Mouse (Mus musculus) testis, postnatal 14 days (tissue): ENCODE results near the gene Rasa3.
A peak's percentile ranks its signal among the peaks of the same experiment; 100 is the strongest.

Source experiments
- DNase-seq: peaks from one replicate; pipeline ENCODE4 v3.0.0; 2021; ENCODE audit warnings: low spot score

Gene Rasa3

GRCm38 (mm10) chr8:13550718-13551573 lies 126.5 kb downstream of the Rasa3 start:
- peak; percentile 82 for DNase-seq

- peak; percentile 72 for DNase-seq
Measured at GRCm38 (mm10) chr8:13548831-13549230, 128.6 kb downstream of the Rasa3 start.

DNA sequence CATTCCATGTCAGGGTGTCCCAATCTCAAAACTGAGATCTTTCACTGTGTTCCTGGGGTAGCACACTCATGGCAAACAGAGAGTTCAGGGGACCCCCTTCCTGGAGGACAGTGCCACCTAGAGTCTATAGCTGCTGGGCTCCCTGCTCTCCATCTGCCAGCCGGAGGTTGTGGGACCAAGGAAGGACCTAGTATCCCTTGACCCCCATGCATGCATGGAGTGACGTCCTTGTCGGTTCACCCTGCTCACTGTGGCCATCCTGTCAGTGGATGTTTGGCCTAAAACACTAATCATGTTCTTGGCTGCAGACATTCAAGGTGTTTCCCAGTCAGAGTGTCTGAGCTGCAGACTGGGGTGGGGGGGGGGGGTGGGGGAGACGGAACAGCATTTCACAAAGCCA lies 129.2 kb downstream of the Rasa3 start:
- no peak for DNase-seq

DNA sequence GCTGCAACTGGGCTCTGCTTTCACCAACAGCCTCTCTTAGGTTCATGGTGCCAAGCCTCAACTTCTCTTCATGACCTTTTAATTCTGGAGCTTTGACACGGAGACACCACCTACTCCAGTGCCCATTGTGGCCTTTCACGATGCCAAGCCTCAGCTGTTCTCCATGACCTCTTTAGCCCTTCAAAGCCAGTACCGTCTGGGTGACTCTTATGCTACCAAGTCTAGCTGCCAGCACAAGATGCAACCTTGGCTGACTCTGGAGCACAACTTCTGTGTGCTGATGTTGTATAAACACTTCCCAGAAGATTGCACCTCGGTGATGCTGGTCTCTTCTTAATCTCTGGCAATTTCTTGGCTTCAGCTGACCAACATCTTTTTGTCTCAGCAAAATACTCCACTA lies 131.0 kb downstream of the Rasa3 start:
- no peak for DNase-seq

GRCm38 (mm10) chr8:13541526-13541925 lies 135.9 kb downstream of the Rasa3 start:
- DNase-seq = no peak

GRCm38 (mm10) chr8:13540122-13540521 lies 137.3 kb downstream of the Rasa3 start:
- DNase-seq = no peak

DNA sequence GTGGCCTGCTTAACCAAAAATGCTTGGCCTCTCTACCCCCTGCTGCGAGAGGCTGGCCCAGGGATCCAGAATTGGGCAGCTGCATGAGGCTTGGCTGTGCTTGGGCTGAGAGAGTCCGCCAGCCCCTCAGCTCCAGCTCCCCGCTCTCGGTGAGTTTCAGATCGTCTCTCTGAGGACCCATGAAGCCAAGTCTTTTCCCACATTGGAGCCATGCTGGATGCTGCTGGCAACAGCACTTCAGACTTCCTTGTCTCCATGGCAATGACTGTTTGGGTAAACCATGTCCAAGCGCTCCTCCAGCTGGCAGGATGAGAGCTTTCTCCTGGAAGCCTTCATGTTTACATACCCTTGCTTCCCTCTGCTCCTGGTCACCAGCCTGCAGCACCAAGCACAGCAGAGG lies 138.6 kb downstream of the Rasa3 start:
- no peak for DNase-seq

DNA sequence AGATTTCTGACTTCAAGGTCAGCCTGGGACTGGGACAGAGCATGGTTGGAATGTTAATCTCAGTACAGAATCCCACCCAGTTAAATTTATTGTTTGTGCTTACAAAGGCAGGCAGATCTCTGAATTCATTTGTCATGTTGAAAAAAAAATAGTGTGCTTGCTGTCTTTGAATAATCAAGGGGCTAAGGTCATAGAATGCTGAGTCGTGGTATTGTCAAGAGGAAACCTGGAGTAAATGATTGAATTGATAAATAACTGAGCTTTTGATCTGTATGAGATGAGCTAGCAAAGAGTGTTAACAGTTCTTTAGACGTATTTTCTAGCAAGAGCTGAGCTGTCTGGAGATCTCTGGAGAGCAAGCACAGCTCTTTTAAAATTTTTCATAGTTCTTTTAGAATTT lies 140.3 kb downstream of the Rasa3 start:
- no peak for DNase-seq

GRCm38 (mm10) chr8:13533123-13533522 lies 144.3 kb downstream of the Rasa3 start:
- DNase-seq = no peak

- no peak for DNase-seq
Measured at GRCm38 (mm10) chr8:13531602-13532171, 145.7 kb downstream of the Rasa3 start.

GRCm38 (mm10) chr8:13530941-13531340 lies 146.5 kb downstream of the Rasa3 start:
- DNase-seq = peak; percentile 63

GRCm38 (mm10) chr8:13530401-13530800 lies 147.0 kb downstream of the Rasa3 start:
- DNase-seq = no peak

- DNase-seq = peak; percentile 69
Measured at GRCm38 (mm10) chr8:13529891-13530316, 147.5 kb downstream of the Rasa3 start.

DNA sequence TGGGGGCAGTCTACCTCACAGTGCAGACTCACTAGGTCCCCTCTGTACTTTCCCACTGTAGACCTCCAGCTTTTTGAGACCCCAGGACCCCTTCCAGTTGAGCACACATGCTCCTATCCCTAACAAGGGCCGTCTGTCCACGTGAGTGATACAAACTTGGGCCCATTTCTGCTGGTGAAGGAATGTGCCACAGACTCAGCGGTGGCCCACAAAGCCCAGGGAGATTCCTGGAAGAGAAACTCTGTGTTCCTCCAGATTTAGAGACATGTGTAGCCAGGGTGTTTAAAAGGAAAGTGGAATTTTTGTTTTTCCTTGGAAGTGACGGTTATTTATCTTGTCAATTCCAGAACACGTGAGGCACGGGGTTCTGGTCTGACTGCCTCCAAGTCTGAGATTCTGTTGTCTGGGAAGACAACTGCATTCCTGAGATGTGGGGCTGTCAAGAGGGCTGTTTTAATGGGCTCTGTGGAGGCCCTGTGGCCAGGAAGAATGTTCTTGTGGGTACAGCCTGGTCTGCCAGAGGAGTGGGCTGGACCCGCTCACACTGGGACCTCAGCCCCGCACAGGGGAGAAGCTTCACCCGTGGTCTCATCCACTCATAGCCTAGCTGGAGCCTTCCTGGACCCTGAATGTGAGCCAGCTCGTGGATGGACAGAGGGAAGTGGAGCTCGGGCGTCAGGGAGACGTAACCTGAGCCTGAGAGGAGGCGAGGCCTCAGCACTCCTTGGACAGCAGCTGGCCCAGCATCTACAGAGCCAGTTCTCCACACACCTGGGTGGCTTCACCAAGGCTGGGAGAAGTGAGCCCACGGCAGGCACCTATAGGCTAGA lies 148.2 kb downstream of the Rasa3 start:
- DNase-seq = no peak

- DNase-seq = no peak
Measured at GRCm38 (mm10) chr8:13521392-13521791, 156.0 kb downstream of the Rasa3 start.

DNA sequence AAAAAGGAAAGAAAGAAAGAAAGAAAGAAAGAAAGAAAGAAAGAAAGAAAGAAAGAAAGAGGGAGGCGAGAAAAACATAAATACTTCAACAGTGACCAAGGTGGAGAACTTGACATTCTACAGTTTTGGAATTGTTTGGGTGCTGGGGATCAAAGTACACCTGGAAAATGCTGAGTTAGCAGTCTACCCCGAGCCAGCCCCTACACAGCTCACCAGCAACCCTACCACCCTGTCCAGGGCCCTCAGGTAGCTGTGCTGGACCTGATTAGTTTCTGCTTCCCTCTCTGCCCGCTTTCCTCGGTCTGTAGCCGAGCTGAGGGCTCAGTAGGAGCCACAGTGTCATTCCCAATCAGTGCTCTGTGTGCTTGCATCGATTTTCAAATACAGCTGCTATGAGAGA lies 157.1 kb downstream of the Rasa3 start:
- no peak for DNase-seq

DNA sequence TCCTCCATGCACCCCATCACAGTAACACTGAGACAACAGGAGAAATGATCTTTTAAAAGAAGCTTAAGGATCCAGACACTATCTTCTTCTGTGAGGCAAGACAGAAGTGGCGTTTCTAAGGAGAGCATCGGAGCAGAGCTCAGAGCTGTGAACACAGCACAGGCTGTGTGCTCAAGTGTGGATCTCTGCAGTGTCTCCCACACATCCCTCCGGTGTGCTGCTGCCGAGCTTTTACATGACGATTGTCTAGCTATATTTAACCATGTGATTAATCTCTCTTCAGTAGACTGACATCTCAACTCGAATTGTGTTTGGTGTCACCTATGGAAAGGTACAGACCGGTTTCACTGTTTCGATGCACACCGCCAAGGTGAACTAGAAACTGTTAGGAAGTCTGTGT lies 157.9 kb downstream of the Rasa3 start:
- no peak for DNase-seq

DNA sequence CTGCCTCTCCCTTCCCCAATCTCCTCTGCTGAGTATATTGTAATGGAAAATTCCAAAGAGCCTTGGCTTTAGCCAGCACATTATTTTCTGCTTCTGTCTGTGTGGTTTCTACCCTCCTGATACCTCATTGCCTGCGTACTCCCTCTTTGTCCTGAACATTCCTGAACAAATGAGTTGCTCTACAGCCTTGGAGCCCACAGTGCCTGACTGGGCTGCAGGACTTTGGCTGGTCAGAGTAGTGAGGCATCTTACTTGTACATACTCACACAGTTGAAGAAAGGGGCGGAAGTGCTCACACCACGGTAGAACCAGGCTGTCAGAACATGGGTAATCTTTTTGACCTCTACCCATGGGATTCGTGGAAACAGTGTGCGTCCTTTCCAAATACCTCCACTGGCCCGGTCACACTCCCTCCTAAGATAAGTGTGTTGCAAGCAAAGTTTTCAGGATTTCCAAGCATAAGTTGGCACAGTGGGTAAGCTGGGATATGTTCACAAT lies 160.1 kb downstream of the Rasa3 start:
- DNase-seq = no peak
